Mouse (Mus musculus) E14TG2a.4 (cell line): ENCODE data around the gene Galnt18.

Experiments
- CTCF ChIP-seq: conservative IDR thresholded peaks from 2 replicates; pipeline ENCODE4 v1.5.1; 2014; ENCODE audit warnings: low read length
- POU5F1 ChIP-seq: IDR thresholded peaks from 2 replicates; pipeline ENCODE4 v1.6.1; 2014; ENCODE audit warnings: low read length, borderline replicate concordance

- TF ChIP-seq CTCF: no peak
- no peak for TF ChIP-seq POU5F1
These were observed 296.5 kb downstream of the Galnt18 start for GRCm38 (mm10) chr7:111483321-111483720.
